Mouse (Mus musculus): Measurements from ENCODE around the gene Cys1. TPM values are rescaled to one million over a fixed set of nuclear protein-coding genes. Genes with fewer than 3 reads are reported as not detected.

Cys1 gene
- polyA plus RNA-seq, 1 experiment from 2014 or later = 0.66 TPM

GRCm38 (mm10) chr12:24627215-24627614, 54.4 kb downstream of the Cys1 start:
- Histone ChIP-seq H3K27me3 (ENCODE audit: control insufficient read depth, insufficient read depth, low read length) (no peaks in the 10 kb centered on the region), H3K9ac (ENCODE audit: low read depth, low read length) (no peak overlapping the region), H3K4me2 (no peak overlapping the region), H3K4me3 (ENCODE audit: low read depth, low read length) (no peak overlapping the region), H3K9me3 (replicated peaks; ENCODE audit: control insufficient read depth, low read length) (no peaks in the 10 kb centered on the region), H3K4me1 (ENCODE audit: control insufficient read depth, insufficient read depth, low read length) (peaks cover 8% of the 10 kb centered on the region; the same call in 1 of the 2 replicates), H3K36me3 (ENCODE audit: control insufficient read depth, insufficient read depth, low read length) (no peaks in the 10 kb centered on the region), H3K27ac (ENCODE audit: low read depth, low read length) (no peak overlapping the region)
- ATAC-seq (replicated peaks; ENCODE audit: insufficient number of reproducible peaks, low FRiP score, low TSS enrichment) = no peak
- WGBS (ENCODE audit: insufficient replicate concordance) = 37% methylated on average over 3 of the region's 3 CpGs

DNA sequence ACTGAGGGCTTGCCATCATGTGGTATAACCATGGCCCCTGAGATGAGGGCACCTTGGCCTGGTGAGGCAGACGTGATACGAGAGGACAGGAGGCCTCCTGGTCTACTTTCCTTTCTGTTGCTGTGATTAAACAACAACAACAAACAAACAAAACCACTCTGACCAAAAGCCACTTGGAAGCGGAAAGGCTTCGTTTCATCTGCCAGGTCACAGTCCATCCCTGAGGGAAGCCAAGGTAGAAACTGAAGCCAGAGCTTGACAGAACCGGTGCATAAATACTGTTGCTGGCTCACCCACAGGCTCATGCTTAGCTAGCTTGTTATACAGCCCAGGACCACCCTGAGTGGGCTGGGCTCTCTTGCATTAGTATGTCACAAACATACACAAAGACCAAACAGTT, 55.2 kb downstream of the Cys1 start:
- Histone ChIP-seq H3K4me2 (no peak overlapping the region), H3K9me3 (replicated peaks; ENCODE audit: control insufficient read depth, low read length) (no peaks in the 10 kb centered on the region), H3K36me3 (ENCODE audit: control insufficient read depth, insufficient read depth, low read length) (no peaks in the 10 kb centered on the region), H3K27me3 (ENCODE audit: control insufficient read depth, insufficient read depth, low read length) (no peaks in the 10 kb centered on the region), H3K9ac (ENCODE audit: low read depth, low read length) (no peak overlapping the region), H3K4me1 (ENCODE audit: control insufficient read depth, insufficient read depth, low read length) (peaks cover 8% of the 10 kb centered on the region; the same call in 1 of the 2 replicates), H3K27ac (ENCODE audit: low read depth, low read length) (no peak overlapping the region), H3K4me3 (ENCODE audit: low read depth, low read length) (no peak overlapping the region)
- ATAC-seq (replicated peaks; ENCODE audit: insufficient number of reproducible peaks, low FRiP score, low TSS enrichment) = no peak
- 83% methylated on average over 5 of the region's 5 CpGs for WGBS (ENCODE audit: insufficient replicate concordance)

DNA sequence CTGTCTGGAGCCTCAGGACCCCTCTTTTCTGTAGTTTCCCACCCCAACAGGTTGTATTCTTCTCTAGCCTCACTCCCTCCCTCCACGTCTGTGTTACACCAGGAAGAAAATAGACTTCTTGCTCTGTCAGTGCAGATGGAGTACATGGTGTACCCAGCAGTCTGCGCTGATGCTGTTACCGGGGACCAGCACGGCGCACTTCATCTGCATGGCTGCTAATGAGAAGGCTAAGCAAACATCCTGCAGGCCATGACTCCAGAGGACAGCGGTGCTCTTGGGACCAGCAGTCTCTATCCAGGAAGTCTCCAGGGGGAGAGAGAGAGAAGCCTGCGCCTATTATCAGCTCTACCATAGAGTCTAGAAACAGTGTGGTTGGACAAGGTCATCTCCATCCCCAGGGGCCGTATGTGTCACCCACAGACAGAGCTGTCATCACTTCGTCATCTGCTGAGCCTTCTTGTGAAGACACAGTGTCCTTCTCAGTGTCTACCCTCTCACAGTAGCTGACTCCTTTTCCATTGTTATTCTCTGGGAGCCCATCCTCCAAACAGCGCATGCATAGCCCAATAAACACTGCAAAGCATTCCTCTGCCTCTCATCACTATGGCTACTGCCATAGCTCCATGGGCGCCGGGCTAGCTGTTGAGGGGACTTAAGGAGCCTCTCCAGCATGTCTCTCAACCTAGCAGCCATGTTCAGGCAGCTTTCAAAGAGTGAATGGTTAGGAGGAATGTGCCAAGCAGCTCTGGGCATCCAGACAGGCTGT, 57.9 kb downstream of the Cys1 start:
- WGBS (ENCODE audit: insufficient replicate concordance) = 65% methylated on average over 12 of the region's 12 CpGs
- Histone ChIP-seq H3K9me3 (replicated peaks; ENCODE audit: control insufficient read depth, low read length) (no peaks in the 10 kb centered on the region), H3K36me3 (ENCODE audit: control insufficient read depth, insufficient read depth, low read length) (no peaks in the 10 kb centered on the region), H3K27ac (ENCODE audit: low read depth, low read length) (no peak overlapping the region), H3K4me1 (ENCODE audit: control insufficient read depth, insufficient read depth, low read length) (peaks cover 8% of the 10 kb centered on the region; the same call in 1 of the 2 replicates), H3K9ac (ENCODE audit: low read depth, low read length) (no peak overlapping the region), H3K4me3 (ENCODE audit: low read depth, low read length) (no peak overlapping the region), H3K4me2 (no peak overlapping the region), H3K27me3 (ENCODE audit: control insufficient read depth, insufficient read depth, low read length) (no peaks in the 10 kb centered on the region)
- ATAC-seq (replicated peaks; ENCODE audit: insufficient number of reproducible peaks, low FRiP score, low TSS enrichment) = no peak

DNA sequence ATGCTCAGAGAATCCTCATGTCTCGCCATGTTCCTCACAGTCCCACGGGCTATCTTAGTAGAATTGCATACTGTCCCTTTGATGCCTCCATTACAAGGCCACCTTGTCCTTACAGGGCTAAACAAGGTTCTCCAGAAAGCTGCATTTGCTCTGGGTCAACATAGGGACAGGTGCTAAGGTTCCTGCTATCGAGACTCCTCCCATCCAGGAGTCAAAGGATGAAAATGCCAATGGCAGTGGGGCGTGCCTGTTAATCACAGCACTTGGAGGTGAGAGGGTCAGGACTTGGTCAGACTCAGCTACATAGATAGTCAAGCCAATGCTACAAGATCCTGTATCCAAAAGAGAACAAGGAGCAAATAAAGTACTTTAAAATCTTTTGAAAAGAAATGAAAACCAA, 62.2 kb downstream of the Cys1 start:
- Histone ChIP-seq H3K4me2 (no peak overlapping the region), H3K4me3 (ENCODE audit: low read depth, low read length) (no peak overlapping the region), H3K9ac (ENCODE audit: low read depth, low read length) (no peak overlapping the region), H3K36me3 (ENCODE audit: control insufficient read depth, insufficient read depth, low read length) (no peaks in the 10 kb centered on the region; the same call in 1 of the 2 replicates), H3K4me1 (ENCODE audit: control insufficient read depth, insufficient read depth, low read length) (peaks cover 6% of the 10 kb centered on the region; the same call in 1 of the 2 replicates), H3K27me3 (ENCODE audit: control insufficient read depth, insufficient read depth, low read length) (no peaks in the 10 kb centered on the region), H3K27ac (ENCODE audit: low read depth, low read length) (no peak overlapping the region), H3K9me3 (replicated peaks; ENCODE audit: control insufficient read depth, low read length) (no peaks in the 10 kb centered on the region)
- ATAC-seq (replicated peaks; ENCODE audit: insufficient number of reproducible peaks, low FRiP score, low TSS enrichment) = no peak
- 70% methylated on average over 4 of the region's 4 CpGs for WGBS (ENCODE audit: insufficient replicate concordance)

Other genes starting within 250 kb of the Cys1 start
- gene Taf1b, start 183.5 kb downstream of the Cys1 start, polyA plus RNA-seq (2014; fragmentation: Nextera tagmentation; extraction: Ambion mirVana) = 26.6 and 28.2 TPM in 2 replicates
- 3.3 and 4.9 TPM in 2 replicates for gene Grhl1, start 109.5 kb downstream of the Cys1 start, polyA plus RNA-seq (2014; fragmentation: Nextera tagmentation; extraction: Ambion mirVana)
- gene Klf11, start 30.5 kb downstream of the Cys1 start, polyA plus RNA-seq (2014; fragmentation: Nextera tagmentation; extraction: Ambion mirVana) = 12.2 and 15.3 TPM in 2 replicates
- 211 and 229 TPM in 2 replicates for gene Rrm2, start 26.4 kb upstream of the Cys1 start, polyA plus RNA-seq (2014; fragmentation: Nextera tagmentation; extraction: Ambion mirVana)
- 39.1 and 40.1 TPM in 2 replicates for gene Mboat2, start 149.1 kb upstream of the Cys1 start, polyA plus RNA-seq (2014; fragmentation: Nextera tagmentation; extraction: Ambion mirVana)

All from heart, embryonic 11.5 days (tissue).